Mouse (Mus musculus) thymus, postnatal 4 days (tissue): ENCODE data around the gene Olfr1286.

ENCODE experiments used
- DNase-seq: peaks from one replicate; pipeline ENCODE4 v3.0.0; 2021

Gene Olfr1286

DNA sequence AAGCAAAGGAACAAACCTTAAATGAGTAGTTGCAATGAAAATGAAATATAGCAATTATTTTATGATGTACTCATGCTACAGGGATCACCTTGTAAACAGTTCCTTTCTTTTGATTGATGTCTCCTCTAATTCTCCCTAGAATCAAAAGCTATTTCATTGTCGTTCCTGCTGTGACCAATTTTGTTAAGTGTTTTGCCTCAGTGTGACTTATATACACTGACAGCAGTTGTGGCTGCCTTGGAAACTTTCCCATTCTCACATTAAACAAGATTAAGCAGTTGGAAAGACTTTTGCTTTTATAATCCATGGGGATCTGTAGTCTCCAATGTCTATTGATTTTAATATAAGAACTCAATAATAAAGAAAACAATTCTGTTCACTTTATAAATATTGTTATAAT, at the start of gene Olfr1286:
Gene Olfr1286, minus strand, starts transcription at position 185 of the 400 bp plus-strand sequence.
- DNase-seq, result no peak

DNA sequence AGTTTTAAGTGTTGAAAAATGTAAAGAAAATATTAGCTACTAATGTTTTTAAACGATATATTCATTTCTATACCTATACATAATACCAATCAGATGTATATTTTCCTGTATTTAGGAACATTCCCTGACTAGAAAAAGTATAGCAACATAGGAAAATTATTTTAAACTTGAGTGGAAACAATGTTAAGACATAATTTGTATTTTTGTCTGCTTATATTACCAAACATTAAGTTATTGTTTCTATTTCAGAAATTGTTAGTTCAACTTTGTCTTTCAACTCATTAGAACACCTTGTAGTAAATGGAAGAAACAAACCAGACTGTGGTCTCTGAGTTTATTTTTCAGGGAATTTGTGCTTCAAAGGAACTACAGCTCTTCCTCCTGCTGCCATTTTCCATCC, 25.9 kb upstream of the Olfr1286 start, which contains the start of gene Olfr1287:
Gene Olfr1287, plus strand, starts transcription at position 301 of the 400 bp plus-strand sequence.
- no peak for DNase-seq

DNA sequence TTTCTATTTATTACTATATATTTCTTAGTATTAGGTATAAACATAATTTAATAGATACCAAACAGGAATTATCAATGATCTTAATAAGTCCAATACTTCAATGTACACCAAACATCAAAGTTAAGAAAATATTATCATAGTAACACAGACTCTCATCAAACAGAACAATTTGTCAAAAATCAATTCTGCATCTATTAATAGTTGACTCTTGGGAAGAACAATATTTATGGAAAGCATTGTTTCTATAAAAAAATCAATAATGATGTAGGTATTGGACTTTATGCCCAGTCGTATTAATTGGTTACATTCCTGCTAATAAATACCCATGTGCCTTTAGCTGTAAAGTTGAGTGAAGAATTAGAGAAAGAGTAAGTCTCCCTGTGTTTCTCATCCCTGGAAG, 47.7 kb downstream of the Olfr1286 start, which contains the start of gene Olfr1284:
Gene Olfr1284, plus strand, starts transcription at position 301 of the 400 bp plus-strand sequence.
- DNase-seq, result no peak
